Mouse (Mus musculus): ENCODE measurements around the gene Cep170b. TPM values are rescaled to one million over a fixed set of nuclear protein-coding genes. Genes with fewer than 3 reads are reported as not detected.

Gene Cep170b
- total RNA-seq, 1 experiment from 2014 or later: 2.4 TPM

- no peak for ATAC-seq (replicated peaks; ENCODE audit: low read depth, poor library complexity, severe bottlenecking)
Measured at GRCm38 (mm10) chr12:112700522-112700921, 19.7 kb upstream of the Cep170b start.

DNA sequence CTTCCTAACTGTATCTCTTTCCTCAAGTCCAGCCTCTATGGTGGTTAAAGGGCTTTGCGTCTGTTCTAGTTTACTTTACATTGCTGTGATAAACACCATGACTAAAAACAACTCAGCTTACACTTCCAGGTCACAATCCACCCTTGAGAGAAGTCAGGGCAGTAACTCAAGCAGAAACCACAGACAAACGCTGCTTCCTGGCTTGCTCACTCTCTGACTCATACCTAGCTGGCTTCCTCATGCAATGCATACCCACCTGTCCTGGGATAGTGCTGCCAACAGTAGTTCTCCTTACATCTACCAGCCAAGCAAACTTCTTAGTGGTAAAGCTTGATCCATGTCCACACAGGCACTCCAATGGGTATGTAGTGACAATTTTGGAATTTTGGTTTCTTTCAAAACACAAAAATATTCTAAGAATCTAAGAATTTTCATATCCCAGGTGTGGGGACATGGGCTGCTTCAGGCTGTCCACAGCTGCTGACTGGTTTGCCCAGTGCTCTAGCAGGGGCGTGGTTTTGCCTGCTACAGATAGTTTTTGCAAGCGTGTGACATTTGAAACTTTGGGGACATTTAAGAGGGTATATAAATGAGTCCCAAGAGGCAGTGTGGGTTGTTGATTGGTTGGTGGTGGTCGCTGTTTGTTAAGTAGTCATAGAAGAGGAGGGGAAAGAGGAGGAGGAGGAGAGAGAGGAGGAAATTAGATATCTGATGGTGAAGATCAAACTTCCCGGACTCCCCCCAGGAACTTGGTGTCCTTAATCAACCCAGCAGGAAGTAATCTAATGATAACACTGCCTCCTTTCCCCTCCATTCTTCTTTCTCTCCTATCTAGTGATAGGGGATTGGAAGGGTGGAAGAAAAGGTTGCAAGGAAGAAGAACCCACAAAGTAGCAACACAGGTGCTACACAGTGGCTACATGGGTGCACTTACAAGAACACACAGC, 17.6 kb upstream of the Cep170b start:
- ATAC-seq (replicated peaks; ENCODE audit: low read depth, poor library complexity, severe bottlenecking): no peak

- ATAC-seq (replicated peaks; ENCODE audit: low read depth, poor library complexity, severe bottlenecking): peak; percentile 97
Measured at GRCm38 (mm10) chr12:112706704-112707572, 13.3 kb upstream of the Cep170b start.

GRCm38 (mm10) chr12:112707573-112707869, 12.7 kb upstream of the Cep170b start:
- ATAC-seq (replicated peaks; ENCODE audit: low read depth, poor library complexity, severe bottlenecking): no peak

GRCm38 (mm10) chr12:112713984-112714383, 6.3 kb upstream of the Cep170b start:
- ATAC-seq (replicated peaks; ENCODE audit: low read depth, poor library complexity, severe bottlenecking): no peak

DNA sequence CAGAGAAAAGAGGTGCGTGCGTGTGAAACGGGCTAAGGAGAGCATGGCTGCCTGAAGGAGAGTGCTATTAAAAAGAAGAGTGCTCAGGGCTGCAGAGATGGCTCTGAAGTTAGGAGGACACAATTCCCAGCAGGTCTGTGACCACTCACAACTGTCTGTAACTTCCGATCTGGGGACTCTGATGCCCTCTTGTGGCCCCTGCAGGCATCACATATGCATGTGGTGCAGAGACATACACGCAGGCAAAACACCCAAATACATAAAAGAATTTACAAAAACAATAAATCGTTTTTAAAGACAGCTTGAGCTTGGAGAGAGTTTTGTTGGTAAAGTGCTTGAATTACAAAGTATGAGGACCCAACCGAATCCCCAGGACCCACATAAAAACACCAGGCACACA, 3.1 kb upstream of the Cep170b start:
- peak; percentile 81 for ATAC-seq (replicated peaks; ENCODE audit: low read depth, poor library complexity, severe bottlenecking)

DNA sequence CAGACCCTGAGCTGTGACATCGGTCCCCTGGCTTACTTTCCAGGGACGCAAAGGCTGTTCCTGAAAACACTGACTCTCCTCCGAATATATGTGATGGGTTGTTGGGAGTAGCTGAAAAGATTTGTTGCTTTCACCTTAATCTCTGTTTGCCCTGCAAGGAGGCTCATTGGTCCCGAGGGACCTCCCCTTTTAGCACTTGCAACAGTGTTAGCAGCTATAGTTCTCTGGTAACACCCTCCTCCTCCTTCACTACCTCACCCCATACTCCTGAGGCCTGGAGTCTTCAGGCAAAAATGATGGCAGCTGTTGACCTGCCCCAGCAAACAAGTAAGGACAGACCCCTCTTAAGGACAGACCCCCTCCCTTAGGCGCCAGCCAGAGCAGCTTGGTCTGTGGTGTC, 1.3 kb upstream of the Cep170b start:
- ATAC-seq (replicated peaks; ENCODE audit: low read depth, poor library complexity, severe bottlenecking): no peak

DNA sequence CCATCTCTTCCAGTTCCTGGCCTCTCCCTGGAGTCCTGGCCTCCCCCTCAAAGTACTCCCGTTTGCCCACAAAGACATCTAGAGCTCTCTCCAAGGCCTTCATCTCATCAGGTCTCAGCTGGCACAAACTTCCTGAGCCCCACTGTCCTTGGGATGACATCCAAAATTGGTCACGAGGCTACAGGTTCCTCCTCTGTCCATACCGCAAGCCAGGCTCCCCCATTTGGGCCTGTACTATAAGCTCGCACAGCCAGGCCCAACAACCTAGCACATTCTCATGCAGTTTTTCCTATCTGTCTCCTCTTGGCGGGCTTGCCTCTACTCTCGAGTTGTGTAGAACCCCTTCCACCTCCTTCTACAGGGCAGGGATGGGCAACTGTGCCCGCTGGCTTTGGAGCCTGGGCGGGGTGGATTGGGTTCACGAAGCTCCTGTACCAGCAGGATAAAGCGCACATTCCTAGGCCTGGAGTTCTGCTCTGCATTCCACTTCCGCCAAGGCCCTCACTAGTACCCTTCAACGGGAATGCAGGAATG, 702 bp downstream of the Cep170b start:
- ATAC-seq (replicated peaks; ENCODE audit: low read depth, poor library complexity, severe bottlenecking): no peak

DNA sequence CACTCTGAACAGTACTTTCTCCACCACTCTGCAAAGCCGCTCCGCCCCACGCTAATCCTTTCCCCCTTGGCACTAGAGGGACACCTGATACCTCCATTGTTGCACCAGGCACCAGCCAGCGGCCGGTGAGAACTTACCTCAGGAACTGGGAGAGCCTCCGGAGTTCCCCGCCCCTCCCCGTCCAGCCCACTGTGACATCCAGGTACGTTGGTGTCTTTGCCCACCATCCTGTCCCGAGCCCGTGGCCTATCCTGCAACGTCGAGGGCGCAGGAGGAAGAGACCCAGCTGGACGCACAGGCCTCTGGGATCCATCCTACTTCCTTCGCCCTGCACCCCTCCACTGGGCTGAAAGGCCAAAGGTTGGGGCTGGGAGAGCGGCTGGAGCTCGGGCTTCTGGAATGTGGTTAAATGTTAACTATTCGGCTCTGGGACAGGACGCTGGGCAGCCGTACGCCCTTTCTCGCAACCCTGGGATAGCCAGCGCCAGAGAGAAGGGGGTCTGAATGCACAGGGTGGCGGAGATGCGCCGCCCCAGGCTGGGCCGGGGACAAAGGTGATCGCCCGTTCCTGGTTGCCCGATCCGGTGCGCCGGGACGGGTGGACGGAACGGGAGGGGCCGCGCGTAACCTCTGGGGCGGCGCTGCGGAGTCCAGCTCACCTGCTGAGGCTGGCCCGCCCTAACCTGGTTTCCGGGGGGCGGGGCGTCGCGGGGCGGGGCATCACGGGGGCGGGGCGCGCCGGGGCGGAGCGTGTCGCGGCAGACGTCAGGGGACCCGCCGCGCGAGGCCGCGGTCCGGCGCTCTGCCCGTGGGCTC, 1.4 kb downstream of the Cep170b start:
- ATAC-seq (replicated peaks; ENCODE audit: low read depth, poor library complexity, severe bottlenecking): no peak

DNA sequence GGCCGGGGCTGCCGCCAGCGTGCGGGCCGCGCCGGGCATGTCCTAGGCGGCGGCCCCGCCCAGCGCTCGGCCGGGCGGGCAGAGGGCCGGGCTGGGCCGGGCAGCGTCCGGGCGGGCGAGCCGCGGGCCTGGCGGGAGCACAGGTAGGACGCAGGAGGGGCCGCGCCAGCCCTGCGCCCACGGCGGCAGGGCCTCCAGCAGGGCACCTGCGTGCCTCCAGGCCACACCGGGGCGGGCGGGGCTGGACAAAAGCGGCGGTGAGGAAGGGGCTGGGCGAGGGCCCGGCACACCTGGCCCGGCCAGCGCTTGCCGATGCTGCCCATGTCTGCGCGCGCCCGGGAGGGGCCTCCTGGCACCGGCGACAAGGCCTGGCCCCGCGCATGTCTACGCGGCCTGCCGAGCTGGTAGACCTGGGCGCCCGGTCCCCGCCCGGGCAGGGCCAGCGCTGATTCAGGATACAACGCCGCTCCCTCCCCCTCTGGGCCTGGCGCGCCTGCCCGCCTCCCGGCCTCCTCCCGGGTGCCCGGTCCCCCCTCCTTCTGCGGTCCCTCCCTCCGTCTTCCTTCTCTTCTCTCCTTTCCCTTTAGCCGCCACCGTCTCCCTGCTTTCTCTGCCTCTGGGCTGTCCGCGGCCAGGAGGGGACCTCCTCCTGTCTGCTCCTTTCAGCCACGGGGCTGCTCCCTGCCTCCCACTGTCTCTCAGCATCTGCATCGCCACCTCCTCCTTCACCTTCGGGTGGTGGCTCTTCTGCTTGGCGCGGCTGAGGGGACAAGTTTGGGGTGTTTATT, 2.2 kb downstream of the Cep170b start:
- peak; percentile 19 for ATAC-seq (replicated peaks; ENCODE audit: low read depth, poor library complexity, severe bottlenecking)

DNA sequence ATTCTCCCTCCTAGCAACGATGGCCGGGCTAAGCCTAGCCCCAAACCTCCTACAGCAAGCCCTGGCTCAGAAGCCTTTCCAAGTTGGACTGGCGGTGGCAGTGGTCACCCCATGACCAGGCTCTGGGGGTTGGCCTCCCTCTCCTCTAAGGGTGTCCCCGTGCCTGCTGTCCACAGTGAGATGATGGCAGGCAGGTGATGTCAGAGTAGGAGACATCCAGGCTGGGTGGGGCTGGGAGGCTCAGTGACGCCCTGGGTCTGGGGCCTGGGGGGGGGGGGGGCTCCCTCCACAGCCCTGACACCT, 2.7 kb downstream of the Cep170b start:
- ATAC-seq (replicated peaks; ENCODE audit: low read depth, poor library complexity, severe bottlenecking): no peak

GRCm38 (mm10) chr12:112723445-112723844, 3.2 kb downstream of the Cep170b start:
- ATAC-seq (replicated peaks; ENCODE audit: low read depth, poor library complexity, severe bottlenecking): no peak

GRCm38 (mm10) chr12:112724077-112724805, 4.0 kb downstream of the Cep170b start:
- ATAC-seq (replicated peaks; ENCODE audit: low read depth, poor library complexity, severe bottlenecking): peak; percentile 74

GRCm38 (mm10) chr12:112727801-112728200, 7.5 kb downstream of the Cep170b start:
- no peak for ATAC-seq (replicated peaks; ENCODE audit: low read depth, poor library complexity, severe bottlenecking)

DNA sequence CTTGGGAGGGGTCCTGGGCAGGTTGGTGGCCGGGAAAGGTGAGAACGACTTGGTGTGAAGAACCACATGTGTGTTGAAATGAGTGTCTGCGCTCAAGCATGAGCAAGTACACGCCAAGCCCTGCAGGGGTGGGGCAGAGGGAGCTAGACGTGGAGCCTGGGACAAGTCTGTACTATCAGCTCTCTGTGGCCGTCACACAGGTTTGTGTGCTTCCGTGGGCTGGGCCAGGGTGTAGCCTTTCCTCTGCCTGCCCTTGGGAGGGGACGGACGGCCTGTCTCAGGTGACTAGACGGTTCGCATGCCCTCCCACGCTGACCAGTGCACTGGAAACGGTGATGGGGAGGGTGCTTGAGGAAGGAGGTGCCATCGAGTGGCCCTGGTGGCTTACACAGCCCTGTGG, 10.6 kb downstream of the Cep170b start:
- ATAC-seq (replicated peaks; ENCODE audit: low read depth, poor library complexity, severe bottlenecking): no peak

DNA sequence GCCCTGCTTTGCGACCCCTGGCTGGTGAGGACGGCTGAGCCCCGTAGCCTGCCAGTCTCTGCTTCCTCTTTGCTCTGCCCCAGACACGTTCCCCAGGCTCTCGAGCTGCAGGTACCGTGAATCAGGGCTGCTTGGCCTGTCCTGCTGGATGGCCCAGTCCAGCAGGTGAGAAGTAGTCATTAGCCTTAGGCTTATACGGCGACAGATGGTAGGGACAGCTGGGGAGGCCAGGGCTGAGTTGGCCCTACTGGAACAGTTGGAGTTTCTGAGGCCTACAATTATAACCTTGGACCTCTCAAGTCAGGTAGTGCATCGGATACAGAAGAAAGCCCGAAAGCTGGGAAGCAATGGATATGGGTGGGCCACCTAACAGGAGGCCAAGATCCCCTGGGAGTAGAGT, 12.3 kb downstream of the Cep170b start:
- no peak for ATAC-seq (replicated peaks; ENCODE audit: low read depth, poor library complexity, severe bottlenecking)

DNA sequence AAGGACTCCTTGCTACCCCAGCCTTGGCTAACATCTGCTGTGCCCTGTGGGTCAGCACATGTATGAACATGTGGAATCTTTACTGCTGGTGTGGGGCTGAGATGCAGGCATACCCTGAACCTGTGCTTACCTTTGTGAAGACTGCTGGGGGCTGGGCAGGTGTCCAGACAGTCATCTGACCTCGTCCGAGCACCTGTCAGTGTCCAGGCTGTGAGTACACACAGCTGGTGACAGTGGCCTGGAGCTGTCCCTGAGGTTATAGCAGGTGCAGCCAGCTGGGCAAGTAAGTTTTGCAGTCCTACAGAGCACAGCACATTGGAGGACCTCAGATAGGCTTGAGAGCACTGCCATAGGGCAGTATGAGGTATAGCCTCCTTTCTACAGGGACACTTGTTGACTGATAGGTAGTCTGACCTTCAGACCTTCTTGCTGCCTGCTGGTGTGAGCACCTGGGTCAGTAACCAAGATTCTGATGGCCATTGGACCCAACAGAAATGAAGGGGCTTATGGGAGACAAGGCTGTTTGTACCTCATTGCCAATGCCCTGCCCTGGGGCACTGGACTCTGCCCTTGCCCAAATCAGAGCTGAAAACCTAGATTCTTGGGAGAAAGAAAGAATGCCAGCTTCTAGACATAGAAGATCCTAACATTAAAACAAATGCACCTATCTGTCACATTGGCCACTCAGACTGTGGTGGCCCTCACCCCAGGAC, 14.0 kb downstream of the Cep170b start:
- no peak for ATAC-seq (replicated peaks; ENCODE audit: low read depth, poor library complexity, severe bottlenecking)
